Mouse (Mus musculus) CH12.LX (cell line): ENCODE measurements around the gene Ccdc162. TPM values are rescaled to one million over a fixed set of nuclear protein-coding genes. Genes with fewer than 3 reads are reported as not detected.
A peak's percentile ranks its signal among the peaks of the same experiment; 100 is the strongest.

Experiments used
- DNase-seq: peaks from one replicate; pipeline ENCODE4 v3.0.0-alpha.2; 2013; ENCODE audit errors: extremely low read depth
- H3K27ac ChIP-seq: 2 replicates; pipeline ENCODE4 v1.5.1; 2012; ENCODE audit warnings: low read depth, mild to moderate bottlenecking, control low read depth, moderate library complexity; ENCODE audit not compliant: insufficient read depth
- H3K27me3 ChIP-seq: replicated peaks from 2 replicates; pipeline ENCODE3; 2012; ENCODE audit warnings: inconsistent platforms
- H3K36me3 ChIP-seq, 2 experiments: replicated peaks in 1 of 2; 2 replicates each; pipeline versions ENCODE3 to v1.6.1; 2012; ENCODE audit warnings: inconsistent platforms in 1 of 2, low read length in 1 of 2, mild to moderate bottlenecking in 1 of 2, mixed read lengths in 1 of 2, moderate library complexity in 1 of 2; ENCODE audit not compliant: control insufficient read depth in 1 of 2, insufficient read depth in 1 of 2
- H3K4me1 ChIP-seq, 2 experiments: 2 replicates each; pipeline ENCODE4 v1.6.1; 2012; ENCODE audit warnings: inconsistent platforms in 1 of 2, moderate library complexity in 1 of 2; ENCODE audit not compliant: insufficient read depth in 2 of 2, control insufficient read depth in 1 of 2
- H3K4me2 ChIP-seq: 2 replicates; pipeline ENCODE4 v1.6.1; 2012; ENCODE audit warnings: low read depth, mild to moderate bottlenecking, control low read depth; ENCODE audit not compliant: poor library complexity, insufficient read depth, severe bottlenecking
- H3K4me3 ChIP-seq, 3 experiments: fragments of 150-350 bp in 1 of 3; sonication (generic) in 1 of 3; replicated peaks in 1 of 3; 2 replicates each; pipeline versions ENCODE3 to v1.5.1; 2011 to 2012; ENCODE audit warnings: low read depth in 2 of 3, low read length in 2 of 3, mild to moderate bottlenecking in 2 of 3, moderate library complexity in 2 of 3, control low read depth in 1 of 3, improper control_type of control experiment in 1 of 3, inconsistent platforms in 1 of 3, mixed read lengths in 1 of 3; ENCODE audit not compliant: poor library complexity in 1 of 3
- H3K79me2 ChIP-seq: replicated peaks from 2 replicates; pipeline ENCODE4 v1.6.1; 2012; ENCODE audit warnings: mild to moderate bottlenecking, moderate library complexity; ENCODE audit not compliant: control insufficient read depth, poor library complexity, insufficient read depth, severe bottlenecking; ENCODE audit errors: extremely low read depth
- H3K9ac ChIP-seq: 2 replicates; pipeline ENCODE4 v1.6.1; 2012; ENCODE audit warnings: low read depth, mild to moderate bottlenecking, control low read depth, moderate library complexity; ENCODE audit not compliant: insufficient read depth
- H3K9me3 ChIP-seq: replicated peaks from 2 replicates; pipeline ENCODE3; 2012; ENCODE audit warnings: low read length, inconsistent platforms, mixed read lengths
- BHLHE40 ChIP-seq: IDR thresholded peaks from 2 replicates; pipeline ENCODE4 v1.6.1; 2011; ENCODE audit warnings: mild to moderate bottlenecking, low read depth, low read length, improper control_type of control experiment
- CHD1 ChIP-seq: IDR thresholded peaks from 2 replicates; pipeline ENCODE4 v1.6.1; 2012; ENCODE audit warnings: low read depth, low read length, improper control_type of control experiment, inconsistent platforms
- ELF1 ChIP-seq: IDR thresholded peaks from 2 replicates; pipeline ENCODE4 v1.6.1; 2014; ENCODE audit warnings: low read depth, mild to moderate bottlenecking, inconsistent platforms, low read length, improper control_type of control experiment
- EP300 ChIP-seq: IDR thresholded peaks from 2 replicates; pipeline ENCODE4 v1.6.1; 2011; ENCODE audit warnings: low read length, improper control_type of control experiment
- ETS1 ChIP-seq: conservative IDR thresholded peaks from 2 replicates; pipeline ENCODE4 v1.6.1; 2012; ENCODE audit warnings: low read depth, mild to moderate bottlenecking, inconsistent platforms, low read length, improper control_type of control experiment, moderate library complexity
- HCFC1 ChIP-seq: IDR thresholded peaks from 2 replicates; pipeline ENCODE4 v1.6.1; 2012; ENCODE audit warnings: low read depth, mild to moderate bottlenecking, inconsistent platforms, low read length, improper control_type of control experiment
- IRF4 ChIP-seq: IDR thresholded peaks from 2 replicates; pipeline ENCODE4 v1.6.1; 2014; ENCODE audit warnings: low read depth, mild to moderate bottlenecking, inconsistent platforms, low read length, improper control_type of control experiment
- KAT2A ChIP-seq: IDR thresholded peaks from 2 replicates; pipeline ENCODE4 v1.6.1; 2012; ENCODE audit warnings: low read length, improper control_type of control experiment, inconsistent platforms; ENCODE audit not compliant: insufficient replicate concordance
- MAFK ChIP-seq: IDR thresholded peaks from 2 replicates; pipeline ENCODE4 v1.6.1; 2011; ENCODE audit warnings: low read length, improper control_type of control experiment; ENCODE audit not compliant: insufficient replicate concordance
- MAX ChIP-seq: IDR thresholded peaks from 2 replicates; pipeline ENCODE4 v1.6.1; 2011; ENCODE audit warnings: low read length, improper control_type of control experiment
- MAZ ChIP-seq: IDR thresholded peaks from 2 replicates; pipeline ENCODE4 v1.6.1; 2012; ENCODE audit warnings: low read depth, mild to moderate bottlenecking, inconsistent platforms, low read length, improper control_type of control experiment, moderate library complexity
- MEF2A ChIP-seq: IDR thresholded peaks from 2 replicates; pipeline ENCODE4 v1.6.1; 2014; ENCODE audit warnings: low read depth, mild to moderate bottlenecking, inconsistent platforms, low read length, improper control_type of control experiment, borderline replicate concordance
- MXI1 ChIP-seq: IDR thresholded peaks from 2 replicates; pipeline ENCODE4 v1.6.1; 2011; ENCODE audit warnings: mild to moderate bottlenecking, low read depth, low read length, improper control_type of control experiment
- MYC ChIP-seq: IDR thresholded peaks from 2 replicates; pipeline ENCODE4 v1.6.1; 2011; ENCODE audit warnings: low read depth, mild to moderate bottlenecking, improper control_type of control experiment, low read length
- NELFE ChIP-seq: IDR thresholded peaks from 2 replicates; pipeline ENCODE4 v1.6.1; 2011; ENCODE audit warnings: low read depth, low read length, improper control_type of control experiment
- NRF1 ChIP-seq: IDR thresholded peaks from 2 replicates; pipeline ENCODE4 v1.6.1; 2014; ENCODE audit warnings: low read depth, mild to moderate bottlenecking, inconsistent platforms, low read length, improper control_type of control experiment, moderate library complexity
- POLR2A ChIP-seq: IDR thresholded peaks from 2 replicates; pipeline ENCODE4 v1.6.1; 2011; ENCODE audit warnings: low read depth, mild to moderate bottlenecking, improper control_type of control experiment, low read length
- POLR2AphosphoS2 ChIP-seq: IDR thresholded peaks from 2 replicates; pipeline ENCODE4 v1.6.1; 2011; ENCODE audit warnings: low read depth, low read length, improper control_type of control experiment
- RCOR1 ChIP-seq: conservative IDR thresholded peaks from 2 replicates; pipeline ENCODE4 v1.6.1; 2012; ENCODE audit warnings: low read depth, mild to moderate bottlenecking, inconsistent platforms, low read length, improper control_type of control experiment
- SIN3A ChIP-seq: IDR thresholded peaks from 2 replicates; pipeline ENCODE4 v1.6.1; 2012; ENCODE audit warnings: low read length, improper control_type of control experiment, inconsistent platforms
- SMC3 ChIP-seq: IDR thresholded peaks from 2 replicates; pipeline ENCODE4 v1.6.1; 2011; ENCODE audit warnings: low read depth, low read length, improper control_type of control experiment
- TBP ChIP-seq: conservative IDR thresholded peaks from 2 replicates; pipeline ENCODE4 v1.6.1; 2011; ENCODE audit warnings: low read depth, low read length, improper control_type of control experiment
- TCF12 ChIP-seq: IDR thresholded peaks from 2 replicates; pipeline ENCODE4 v1.6.1; 2014; ENCODE audit warnings: low read depth, mild to moderate bottlenecking, inconsistent platforms, low read length, improper control_type of control experiment
- USF1 ChIP-seq: IDR thresholded peaks from 2 replicates; pipeline ENCODE4 v1.6.1; 2014; ENCODE audit warnings: low read depth, mild to moderate bottlenecking, inconsistent platforms, low read length, improper control_type of control experiment
- USF2 ChIP-seq: conservative IDR thresholded peaks from 2 replicates; pipeline ENCODE4 v1.6.1; 2011; ENCODE audit warnings: low read depth, low read length, improper control_type of control experiment
- ZC3H11A ChIP-seq: IDR thresholded peaks from 2 replicates; pipeline ENCODE4 v1.6.1; 2012; ENCODE audit warnings: low read depth, mild to moderate bottlenecking, inconsistent platforms, low read length, improper control_type of control experiment
- ZMIZ1 ChIP-seq: IDR thresholded peaks from 2 replicates; pipeline ENCODE4 v1.6.1; 2012; ENCODE audit warnings: low read depth, mild to moderate bottlenecking, inconsistent platforms, low read length, improper control_type of control experiment
- ZNF384 ChIP-seq: IDR thresholded peaks from 2 replicates; pipeline ENCODE4 v1.6.1; 2012; ENCODE audit warnings: low read depth, low read length, improper control_type of control experiment, inconsistent platforms
- dilution Hi-C: fragments of 300-500 bp; cut with MboI; formaldehyde crosslinking; loops from 2 replicates; pipeline ENCODE4 v1.14.3; 2020; ENCODE audit warnings: low sequenced_read_pairs; ENCODE audit not compliant: extremely low pct_unique_long_range_greater_than_20kb, extremely low pct_ligation_motif_present
- in situ Hi-C: fragments of 300-500 bp; cut with MboI; formaldehyde crosslinking; loops from 3 replicates; pipeline ENCODE4 v1.14.3; 2019; ENCODE audit warnings: low sequenced_read_pairs, low pct_ligation_motif_present, low pct_unique_long_range_greater_than_20kb, mixed read lengths
- polyA plus RNA-seq: library from polyadenylated mRNA; unstranded; fragments of >175 nt; gene quantifications from 2 replicates; pipeline ENCODE4 v1.2.1, GENCODE M21; 2012; ENCODE audit warnings: low read depth; ENCODE audit not compliant: insufficient read length
- total RNA-seq, 2 experiments: library from RNA; depleted of rRNA; stranded (reverse); fragments of 300-350 nt in 1 of 2; fragments of >200 nt in 1 of 2; gene quantifications; 2 replicates each; pipeline ENCODE4 v1.2.3; 2012 to 2014

Ccdc162 gene
- total and polyA plus RNA-seq, 3 experiments: 0.64 to 1.3 (median 1.3) TPM

- peak; percentile 84 for DNase-seq
- 0 out of 2 replicates have a peak, but pooled peaks have one; percentile 11 for TF ChIP-seq ELF1
- TF ChIP-seq CHD1: peak; percentile 99
- TF ChIP-seq MAX: peak; percentile 92
- TF ChIP-seq POLR2A: peak; percentile 97
- TF ChIP-seq MYC: no peak; the same call in 1 of the 2 replicates
- 0 out of 2 replicates have a peak, but pooled peaks have one; percentile 31 for TF ChIP-seq MEF2A
- peak; percentile 67; the same call in 1 of the 2 replicates for TF ChIP-seq POLR2AphosphoS2
- TF ChIP-seq BHLHE40: peak; percentile 88
- TF ChIP-seq KAT2A: no peak
- no peak for TF ChIP-seq EP300
- peak; percentile 89 for TF ChIP-seq USF1
- TF ChIP-seq HCFC1: peak; percentile 22; the same call in 1 of the 2 replicates
- TF ChIP-seq ZNF384: no peak
- TF ChIP-seq ZMIZ1: peak; percentile 97
- no peak for TF ChIP-seq ETS1
- TF ChIP-seq MAZ: peak; percentile 42; the same call in 1 of the 2 replicates
- TF ChIP-seq IRF4: no peak; the same call in 1 of the 2 replicates
- peak; percentile 94 for TF ChIP-seq TCF12
- TF ChIP-seq RCOR1: peak; percentile 5; the same call in 1 of the 2 replicates
- TF ChIP-seq ZC3H11A: no peak
- 0 out of 2 replicates have a peak, but pooled peaks have one; percentile 9 for TF ChIP-seq SIN3A
- TF ChIP-seq NELFE: peak; percentile 97
- TF ChIP-seq MAFK: no peak; the same call in 1 of the 2 replicates
- peak; percentile 86 for TF ChIP-seq TBP
- peak; percentile 97 for TF ChIP-seq USF2
- peak; percentile 6; the same call in 1 of the 2 replicates for TF ChIP-seq SMC3
- TF ChIP-seq MXI1: no peak
- peak; percentile 50 for TF ChIP-seq NRF1
- peaks cover 41% of the 10 kb centered on the region for H3K79me2 ChIP-seq
- no peaks in the 10 kb centered on the region for H3K9me3 ChIP-seq
- peak within 1 kb of the TSS; percentile 68 for H3K4me2 ChIP-seq
- H3K4me3 ChIP-seq: peak within 1 kb of the TSS; percentile 91 to 96 (median 94)
- H3K4me1 ChIP-seq: peaks cover 14 to 47% of the 10 kb centered on the region in 2 experiments
- H3K36me3 ChIP-seq: peaks cover 6 to 16% of the 10 kb centered on the region in 2 experiments
- in situ Hi-C loops (loop anchor here (5.0 to 25.0 kb wide), 3 partner anchors 163 to 443 kb away; partner anchors contain the start of genes Cep57l1 and Sesn1), dilution Hi-C loops (no loop called here)
- H3K27ac ChIP-seq: peak within 1 kb of the TSS; percentile 88
- H3K9ac ChIP-seq: peak within 1 kb of the TSS; percentile 85
- no peaks in the 10 kb centered on the region for H3K27me3 ChIP-seq
Observed at GRCm38 (mm10) chr10:41518981-41519618, 197.3 kb downstream of the Ccdc162 start, which contains the start of gene Cd164. Gene Cd164, plus strand, starts transcription at chr10:41519414.
